Mouse (Mus musculus): ENCODE data around the gene Egr2.

DNA sequence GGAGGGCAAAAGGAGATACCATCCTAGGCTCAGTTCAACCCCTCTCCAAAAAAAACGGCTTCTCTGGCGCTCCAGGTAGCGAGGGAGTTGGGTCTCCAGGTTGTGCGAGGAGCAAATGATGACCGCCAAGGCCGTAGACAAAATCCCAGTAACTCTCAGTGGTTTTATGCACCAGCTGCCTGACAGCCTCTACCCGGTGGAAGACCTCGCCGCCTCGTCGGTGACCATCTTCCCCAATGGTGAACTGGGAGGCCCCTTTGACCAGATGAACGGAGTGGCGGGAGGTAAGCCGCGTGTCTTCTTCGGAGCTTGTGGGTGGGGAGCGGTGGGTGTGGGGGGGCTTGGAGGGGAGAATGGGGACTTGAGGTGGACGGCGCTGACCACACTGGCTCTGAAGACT, 2.8 kb downstream of the Egr2 start:
- TF ChIP-seq UBTF (IDR thresholded peaks at IDR 0.05; ENCODE audit: low read depth, low read length) (no peak), SIN3A (IDR thresholded peaks at IDR 0.05; ENCODE audit: low read length) (no peak), MAX (IDR thresholded peaks at IDR 0.05; ENCODE audit: low read length) (no peak)
